Mouse (Mus musculus) ovary, postnatal 36 days (tissue): ENCODE measurements around the gene Cacna1h.

Experiments used
- DNase-seq: peaks from one replicate; pipeline ENCODE4 v3.0.0; 2022; ENCODE audit warnings: low spot score, mixed read lengths

Gene Cacna1h

DNA sequence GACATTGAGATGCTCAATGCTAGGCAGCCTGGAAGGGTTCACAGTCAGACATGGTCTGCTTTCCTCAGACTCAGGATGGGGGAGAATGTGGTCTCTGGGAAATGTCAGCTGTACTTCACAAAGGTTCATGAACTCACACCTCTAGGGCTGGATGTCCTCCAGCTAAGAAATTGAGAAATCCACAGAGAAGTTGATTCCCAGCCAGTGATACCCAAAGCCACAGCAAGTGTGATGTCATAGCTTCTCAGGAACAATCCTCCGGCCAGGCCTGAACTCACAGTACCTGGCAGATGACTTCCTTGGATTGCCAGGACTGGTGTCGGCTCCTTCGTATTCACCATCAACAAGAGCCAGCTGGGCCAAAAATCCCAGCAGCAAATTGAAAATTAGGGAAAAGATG is 12.3 kb upstream of the Cacna1h start:
- DNase-seq, result no peak

DNA sequence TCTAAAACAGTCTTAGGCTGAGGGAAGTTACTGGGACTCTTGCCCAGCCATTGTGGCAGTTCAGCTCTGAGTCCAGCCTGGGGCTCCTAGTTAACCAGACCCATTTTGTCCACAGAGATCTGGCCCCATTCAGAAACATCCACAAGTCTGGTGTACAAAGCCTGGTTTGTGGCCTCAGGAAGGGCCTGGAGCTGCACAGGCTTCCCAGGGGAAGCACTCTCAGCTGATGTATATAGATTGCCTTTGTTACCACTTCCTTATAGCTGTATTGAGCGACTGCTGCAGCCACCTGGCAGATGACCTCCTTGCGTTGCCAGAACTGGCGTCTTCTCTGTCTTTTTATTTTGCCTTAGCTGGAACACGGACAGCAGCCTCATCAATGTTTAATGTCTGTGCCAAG is 11.5 kb upstream of the Cacna1h start:
- no peak for DNase-seq

DNA sequence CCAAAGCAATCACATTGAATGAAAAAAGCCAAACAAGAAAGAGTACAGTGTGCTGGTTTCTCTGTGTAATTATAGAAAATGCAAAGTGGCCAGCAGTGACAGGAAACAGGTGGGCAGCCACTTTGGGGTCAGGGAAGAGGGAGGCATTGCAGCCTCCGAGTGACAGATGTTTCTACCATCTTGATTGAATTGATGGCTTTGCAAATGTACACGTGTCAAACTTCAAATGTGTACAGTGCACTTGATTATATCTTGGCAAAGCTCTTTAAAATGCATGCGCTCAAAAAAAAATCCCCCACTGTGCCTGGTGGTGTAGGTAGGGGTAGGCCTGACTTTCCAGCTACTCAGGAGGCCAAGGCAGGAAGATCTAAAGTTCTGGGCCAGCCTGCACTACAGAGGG is 9.3 kb upstream of the Cacna1h start:
- DNase-seq, result no peak

DNA sequence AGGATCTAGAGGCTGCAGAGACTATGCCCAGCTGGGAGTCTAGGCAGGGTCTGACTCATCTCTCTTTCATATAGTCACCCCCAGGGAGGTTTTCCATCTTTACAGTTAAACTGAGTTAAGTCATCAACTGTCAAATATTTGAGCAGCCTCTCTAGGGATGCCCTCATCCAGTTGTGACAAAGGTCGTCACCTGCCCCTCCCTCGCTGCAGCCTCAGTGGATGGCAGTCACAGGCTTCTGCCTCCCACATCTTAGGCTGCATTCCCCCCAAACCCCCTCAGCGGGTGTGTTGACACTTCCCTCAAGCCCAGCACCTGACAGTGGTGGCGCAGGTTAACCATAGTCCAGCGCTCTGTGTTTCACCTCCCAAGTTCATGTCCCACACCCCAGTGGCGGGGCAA is 7.8 kb upstream of the Cacna1h start:
- no peak for DNase-seq

DNA sequence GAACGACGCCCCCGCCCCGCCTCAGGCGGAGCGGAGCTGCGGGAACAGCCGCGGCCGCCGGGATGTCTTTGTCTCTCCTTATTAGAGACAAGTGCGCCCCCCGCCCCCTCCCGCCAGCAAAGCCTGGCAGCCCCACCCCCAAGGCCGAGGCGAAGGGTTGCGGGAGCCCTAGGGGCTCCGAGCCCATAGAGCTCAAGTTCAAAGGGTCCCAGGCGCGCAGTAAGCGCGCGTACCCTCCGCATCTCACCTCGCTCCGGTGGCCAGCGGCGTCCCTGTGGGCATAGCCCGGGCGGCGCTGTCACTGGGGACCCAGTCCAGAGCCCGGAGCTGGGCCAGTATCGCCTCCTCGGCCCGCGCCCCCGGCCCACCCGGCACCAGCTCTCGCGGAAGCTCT is 363 bp downstream of the Cacna1h start:
- no peak for DNase-seq

DNA sequence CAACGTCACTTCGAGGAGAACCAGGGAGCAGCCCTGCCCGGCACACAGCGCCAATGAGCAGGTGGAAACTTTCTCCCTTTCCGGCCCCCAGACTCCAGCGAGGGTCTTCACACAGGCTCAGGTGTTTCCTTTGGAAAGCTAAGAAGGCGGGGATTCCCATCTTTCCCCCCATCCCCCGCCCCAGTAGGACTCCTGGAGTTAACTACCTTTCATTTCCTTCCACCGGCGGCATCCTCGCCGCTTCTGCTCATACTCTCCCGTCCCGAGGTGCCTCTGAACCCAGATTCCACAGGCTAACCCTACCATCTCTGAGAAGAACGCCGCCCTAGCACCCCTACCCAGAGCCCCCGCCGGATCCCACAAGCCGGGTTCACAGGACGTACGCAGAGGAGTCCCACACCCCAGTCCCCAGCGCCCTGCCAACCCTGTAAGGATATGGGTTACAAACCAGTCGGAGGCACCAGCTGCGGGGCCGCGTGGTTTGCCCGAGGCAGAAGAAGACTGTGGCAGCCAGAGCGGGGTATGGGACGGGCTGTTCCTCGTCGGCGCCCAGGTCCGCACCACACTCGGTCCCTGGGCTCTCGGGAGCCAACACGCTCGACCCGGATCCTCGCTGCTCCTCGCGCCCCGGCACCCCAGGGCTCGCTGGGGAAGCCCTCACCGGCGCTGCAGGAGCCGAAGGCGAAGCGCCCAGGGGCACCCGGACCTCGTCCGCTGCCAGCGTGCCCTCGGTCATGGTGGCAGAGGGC is 976 bp downstream of the Cacna1h start:
- peak; percentile 30 for DNase-seq

DNA sequence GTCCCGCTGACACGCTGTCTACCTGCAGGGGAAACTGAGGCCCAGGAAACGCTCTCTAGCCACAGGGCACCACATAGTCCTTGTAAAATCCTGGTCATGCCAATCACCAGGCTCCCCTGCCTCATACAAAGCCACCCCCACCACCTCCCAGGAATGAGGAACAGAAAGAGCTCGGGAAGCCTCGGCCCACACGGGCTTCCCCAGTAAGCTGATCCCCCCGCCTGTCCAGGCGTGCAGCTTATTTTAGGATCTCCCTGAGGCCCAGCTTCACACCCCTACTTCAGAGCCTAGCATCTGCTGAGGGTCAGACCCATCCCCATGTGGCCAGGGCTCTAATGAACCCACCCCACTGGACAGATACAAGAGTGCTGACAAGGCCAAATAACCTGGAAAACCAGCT is 3.0 kb downstream of the Cacna1h start:
- no peak for DNase-seq

DNA sequence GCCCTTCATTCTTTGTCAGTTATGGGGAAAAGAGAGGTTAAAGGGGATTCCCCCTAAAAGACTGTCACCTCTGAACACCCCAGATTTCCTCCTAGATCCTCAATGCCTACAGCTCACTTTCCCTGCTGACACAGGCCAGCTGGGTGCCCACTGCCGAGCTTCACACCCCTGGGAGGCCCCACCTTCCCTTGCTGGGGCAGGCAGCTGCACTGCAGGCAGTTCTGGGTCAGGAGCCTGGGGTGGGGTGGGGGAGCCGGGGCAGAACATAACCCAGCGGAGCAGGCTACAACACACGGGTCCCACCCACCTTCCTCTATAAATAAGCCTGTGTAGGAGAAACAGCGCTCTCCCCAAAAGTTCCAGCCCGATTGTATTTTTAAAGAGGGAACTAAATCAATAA is 3.7 kb downstream of the Cacna1h start:
- no peak for DNase-seq

DNA sequence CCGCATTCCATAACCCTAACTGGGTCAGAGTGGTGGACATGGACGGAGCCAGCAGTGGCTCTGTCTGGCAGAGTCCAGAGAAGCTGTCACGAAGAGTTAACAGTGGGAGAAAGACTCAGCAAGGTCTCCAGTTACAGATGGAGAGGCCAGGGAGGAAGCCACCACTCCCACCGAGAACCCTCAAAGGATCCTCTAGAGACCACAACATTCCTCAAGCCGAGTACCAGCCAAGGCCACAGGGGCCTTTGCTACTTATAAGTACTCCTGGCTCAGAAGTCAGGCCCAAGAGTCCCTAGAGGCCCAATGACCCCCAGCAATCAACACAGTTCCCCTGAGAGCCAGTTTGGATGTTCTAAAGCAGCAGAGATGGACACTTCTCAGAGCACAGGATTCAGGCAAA is 4.3 kb downstream of the Cacna1h start:
- no peak for DNase-seq

DNA sequence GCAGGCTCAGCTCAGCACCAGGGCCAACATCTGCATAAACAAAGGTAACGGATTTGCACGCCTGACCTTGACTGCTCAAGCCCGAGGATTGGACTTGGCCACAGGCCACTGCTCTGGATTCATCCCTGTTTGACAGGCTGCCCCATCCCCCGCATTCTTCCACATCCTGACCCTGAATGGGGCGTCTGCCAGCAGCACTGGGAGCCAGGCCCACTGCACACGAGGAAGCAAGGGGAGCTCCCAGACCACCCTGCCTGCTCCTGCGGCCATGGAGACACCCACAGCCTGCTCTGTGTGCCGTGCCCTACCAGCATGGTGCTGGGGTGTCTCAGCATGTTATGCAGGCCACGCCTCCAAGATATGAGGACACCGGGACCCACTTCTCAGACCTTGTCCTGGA is 6.1 kb downstream of the Cacna1h start:
- peak; percentile 79 for DNase-seq

DNA sequence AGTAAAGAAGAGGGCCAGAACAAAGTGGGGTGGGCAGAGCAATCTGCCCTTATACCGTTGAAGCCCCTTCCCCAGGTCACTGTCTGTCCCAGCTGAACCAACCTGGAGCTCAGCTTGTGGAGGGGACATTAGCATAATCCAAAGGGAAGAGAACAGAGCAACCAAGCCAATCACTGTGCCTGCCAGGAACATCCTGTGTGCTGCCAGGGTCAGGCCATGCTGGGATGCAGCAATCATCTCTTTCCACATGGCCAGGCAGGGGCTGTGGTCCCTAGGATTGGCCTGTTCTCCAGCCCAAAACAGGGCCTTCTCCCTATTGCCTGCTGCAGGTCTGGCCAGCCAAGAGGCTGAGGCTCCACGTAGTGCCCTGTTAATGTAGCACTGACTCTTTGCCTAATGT is 7.6 kb downstream of the Cacna1h start:
- DNase-seq, result no peak

DNA sequence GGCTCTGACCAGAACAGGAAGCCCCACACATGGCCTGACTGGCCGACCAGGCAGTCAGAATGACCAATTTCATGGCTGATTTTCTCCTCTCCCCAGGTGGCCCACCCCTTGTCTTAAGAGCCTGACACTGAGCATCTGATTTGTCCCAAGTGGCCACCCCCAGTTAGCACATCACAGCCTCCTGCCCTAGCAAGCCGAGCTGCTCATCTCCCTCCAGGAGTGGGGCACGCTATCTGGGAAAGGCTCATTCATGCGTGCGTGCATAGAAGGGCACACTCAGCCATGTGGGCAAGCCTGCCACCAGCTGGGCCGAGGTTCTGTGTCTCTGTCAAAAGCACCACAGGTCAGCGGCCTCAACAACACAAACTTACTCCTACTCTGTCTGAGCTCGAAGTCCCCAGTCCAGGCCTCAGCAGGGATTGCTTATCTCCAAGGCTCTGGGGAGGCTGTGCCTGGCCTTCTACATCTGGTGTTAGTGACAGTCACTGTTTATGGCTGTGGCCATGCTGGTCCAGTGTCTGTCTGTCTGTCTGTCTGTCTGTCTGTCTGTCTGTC is 9.0 kb downstream of the Cacna1h start:
- DNase-seq, result no peak

DNA sequence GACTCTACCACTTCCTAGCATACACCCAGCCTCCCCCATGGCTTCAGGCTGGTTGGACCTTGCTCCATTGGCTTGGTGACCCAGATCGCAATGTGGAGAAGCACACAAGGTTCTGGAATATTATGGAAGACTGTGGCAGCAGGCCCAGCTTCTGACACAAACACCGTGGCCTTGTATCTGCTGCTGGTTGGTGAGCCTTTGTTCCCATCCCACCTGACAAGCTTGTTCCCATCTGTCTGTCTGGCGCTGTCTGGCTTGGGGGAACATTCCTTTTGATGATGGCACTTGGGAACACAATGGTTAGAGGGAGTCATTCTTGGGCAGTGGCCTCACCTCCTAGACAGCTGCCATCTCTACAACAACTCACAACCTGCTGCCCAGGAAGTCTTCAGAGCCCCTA is 12.6 kb downstream of the Cacna1h start:
- no peak for DNase-seq

DNA sequence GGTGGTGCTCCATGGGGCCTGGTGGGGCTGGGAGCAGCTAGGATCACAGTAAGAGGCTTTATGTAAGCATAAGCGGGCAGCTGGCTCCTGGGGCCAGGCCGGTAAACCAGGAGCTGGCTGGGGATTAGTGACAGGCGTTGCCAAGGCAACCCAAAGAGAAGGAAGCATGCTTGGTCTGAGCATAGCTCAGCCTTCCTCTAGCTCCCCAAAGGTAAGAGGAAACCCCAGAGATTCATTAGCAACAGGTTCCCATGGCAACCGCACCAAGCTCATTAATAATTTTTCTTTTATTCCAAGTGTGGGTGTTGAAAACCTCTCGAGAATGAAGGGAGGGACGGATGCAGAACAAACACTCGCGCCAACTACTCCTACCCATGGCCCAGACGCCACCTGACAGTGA is 14.7 kb downstream of the Cacna1h start:
- DNase-seq, result no peak

DNA sequence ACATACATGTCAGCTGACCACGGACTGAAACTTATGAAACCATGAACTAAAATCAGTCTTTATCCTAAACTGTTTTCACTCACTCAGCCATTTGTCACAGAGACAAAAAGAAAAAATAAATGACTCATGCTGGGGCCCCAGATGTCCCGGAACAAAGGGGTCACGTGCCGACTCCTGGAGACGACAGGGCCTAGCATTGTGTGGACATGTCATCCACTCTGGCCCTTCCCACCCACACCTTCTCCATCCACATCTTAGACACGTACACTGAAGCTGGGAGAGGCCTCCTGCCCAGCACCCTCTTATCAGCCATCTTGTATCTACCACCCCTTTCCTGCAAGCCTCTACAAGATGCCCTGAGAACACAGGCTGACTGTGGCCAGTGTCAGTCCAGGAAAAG is 15.6 kb downstream of the Cacna1h start:
- no peak for DNase-seq

DNA sequence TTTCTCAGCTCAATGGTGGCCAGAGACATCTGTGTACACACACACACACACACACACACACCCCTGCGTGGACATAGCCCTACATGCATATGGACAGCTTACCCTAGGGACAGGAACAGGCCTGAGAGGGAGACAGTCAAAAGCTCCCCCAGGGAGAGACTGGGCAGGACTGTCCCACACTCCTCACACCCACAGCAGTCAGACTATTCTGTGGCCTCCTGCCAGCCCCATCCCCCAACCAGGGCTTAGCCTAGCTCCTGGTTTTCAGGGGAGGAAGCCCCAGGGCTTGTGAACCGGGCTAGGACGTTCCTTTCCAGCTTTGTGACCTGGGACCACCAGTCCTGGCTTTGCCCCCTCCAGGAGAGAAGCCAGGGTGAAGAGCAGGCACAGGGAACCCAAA is 17.4 kb downstream of the Cacna1h start:
- no peak for DNase-seq

DNA sequence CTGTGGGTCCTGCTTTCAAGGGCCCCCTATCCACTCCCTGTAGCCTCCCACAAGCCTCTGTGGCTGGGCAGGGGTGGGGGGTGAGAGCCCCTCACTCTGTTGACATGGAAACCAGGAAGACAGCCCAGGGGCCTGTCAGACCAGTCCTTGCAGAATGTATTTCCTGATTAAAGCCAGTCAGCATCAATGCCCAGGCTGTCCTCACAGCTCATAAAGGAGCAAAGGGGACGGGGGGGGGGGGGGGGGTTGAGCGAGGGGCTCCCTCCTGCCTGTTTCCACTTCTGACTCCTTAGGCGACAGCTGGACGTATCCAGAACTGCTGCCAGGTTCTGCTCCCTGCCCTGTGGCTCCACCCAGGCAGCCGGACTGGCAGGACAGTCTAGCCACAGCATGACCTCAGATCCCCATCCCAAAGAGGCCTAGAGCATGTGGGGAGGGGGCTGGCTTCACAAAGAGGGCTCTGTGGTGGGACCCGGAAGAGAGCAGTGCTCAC is 18.1 kb downstream of the Cacna1h start:
- DNase-seq, result no peak

DNA sequence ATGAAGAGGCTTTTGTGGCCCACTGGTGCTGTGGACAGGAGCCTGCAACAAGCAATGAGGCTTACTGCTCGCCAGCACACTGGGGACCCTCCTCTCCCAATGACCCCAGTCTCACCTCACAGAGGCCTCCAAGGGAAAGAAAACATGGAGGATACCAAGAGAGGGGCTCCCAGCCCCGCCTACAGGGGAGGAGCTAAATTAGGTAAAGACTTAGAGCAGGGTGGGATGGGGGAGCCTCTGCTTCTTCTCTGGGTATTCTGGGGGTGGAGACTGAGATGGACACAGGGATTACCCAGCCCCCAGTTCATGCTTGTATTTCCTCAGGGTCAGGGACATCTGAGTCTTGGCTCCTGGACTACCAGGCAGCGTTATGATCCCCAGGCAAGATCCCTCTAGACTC is 18.7 kb downstream of the Cacna1h start:
- no peak for DNase-seq

DNA sequence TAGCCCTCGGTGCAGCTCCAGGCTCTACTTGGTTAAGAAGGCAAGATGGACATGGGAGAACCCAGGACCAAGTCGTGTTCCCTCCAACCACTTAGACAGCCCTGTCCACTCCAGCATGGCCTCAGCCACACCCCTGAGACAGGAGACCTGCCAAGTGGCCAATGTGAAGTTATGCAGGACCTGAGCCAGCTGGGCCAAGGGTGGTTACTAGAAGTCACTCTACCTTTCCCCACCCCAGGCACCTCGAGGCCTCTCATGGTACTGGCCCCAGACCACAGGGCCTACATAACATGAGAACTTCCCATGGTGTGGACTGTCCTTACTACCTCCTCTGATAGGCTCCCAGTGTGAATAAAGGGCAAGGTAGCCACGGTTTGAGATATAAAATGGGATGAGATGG is 19.4 kb downstream of the Cacna1h start:
- no peak for DNase-seq

DNA sequence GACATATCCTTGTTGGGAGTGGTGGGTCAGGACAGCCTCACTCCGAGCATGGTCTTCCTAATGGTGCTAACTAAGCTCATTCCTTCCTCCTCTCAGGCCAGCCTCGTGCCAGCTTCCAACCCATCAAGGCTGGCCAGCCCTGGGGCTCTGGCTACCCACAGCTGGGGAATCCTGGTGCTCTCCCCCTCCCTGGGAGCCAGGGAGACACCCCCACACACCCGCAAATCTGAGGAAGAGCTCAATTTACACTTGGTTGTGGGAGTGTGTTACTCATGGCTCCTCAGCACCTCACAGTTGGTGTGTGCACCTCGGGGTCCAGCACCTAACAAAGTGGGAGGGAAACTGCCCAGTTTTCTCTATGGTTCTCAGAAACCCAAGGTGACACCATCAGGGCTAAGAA is 22.3 kb downstream of the Cacna1h start:
- DNase-seq, result no peak

DNA sequence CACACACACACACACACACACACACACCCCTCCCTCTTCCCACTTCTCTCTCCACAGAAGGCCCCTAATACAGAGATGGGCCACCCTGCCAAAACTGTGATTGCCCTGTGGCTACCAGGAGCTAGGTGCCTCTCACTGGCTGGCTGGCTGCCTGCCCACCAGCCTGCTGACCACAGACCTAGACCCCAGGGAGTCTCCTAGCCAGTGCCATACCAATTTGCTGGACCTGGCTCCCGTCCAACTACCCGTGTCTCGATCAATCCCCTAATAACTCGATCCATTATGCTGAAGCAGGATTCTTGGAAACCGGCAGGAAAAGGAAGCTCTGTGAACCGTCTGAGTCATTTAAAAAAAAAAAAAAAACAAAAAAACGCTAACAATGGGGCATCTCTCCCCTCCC is 22.8 kb downstream of the Cacna1h start:
- no peak for DNase-seq

DNA sequence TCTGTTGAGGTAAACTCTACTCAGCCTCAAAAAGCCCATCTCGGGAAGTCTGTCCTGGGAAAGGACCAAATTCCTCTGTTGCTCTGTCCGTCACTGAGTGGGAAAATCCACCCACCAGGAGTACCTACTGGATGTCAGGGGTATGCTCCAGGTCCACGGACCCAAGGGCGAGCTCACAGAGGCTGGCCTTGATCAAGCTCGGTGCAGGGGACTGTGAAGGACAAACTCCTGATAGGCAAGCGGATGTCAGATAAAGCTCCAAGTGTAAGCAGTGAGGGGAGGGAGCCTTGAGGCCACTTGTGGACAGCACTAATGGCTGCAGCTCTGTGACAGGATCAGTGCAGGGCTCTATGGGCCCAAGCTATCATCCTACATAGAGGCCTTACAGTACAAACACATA is 23.4 kb downstream of the Cacna1h start:
- peak; percentile 39 for DNase-seq

DNA sequence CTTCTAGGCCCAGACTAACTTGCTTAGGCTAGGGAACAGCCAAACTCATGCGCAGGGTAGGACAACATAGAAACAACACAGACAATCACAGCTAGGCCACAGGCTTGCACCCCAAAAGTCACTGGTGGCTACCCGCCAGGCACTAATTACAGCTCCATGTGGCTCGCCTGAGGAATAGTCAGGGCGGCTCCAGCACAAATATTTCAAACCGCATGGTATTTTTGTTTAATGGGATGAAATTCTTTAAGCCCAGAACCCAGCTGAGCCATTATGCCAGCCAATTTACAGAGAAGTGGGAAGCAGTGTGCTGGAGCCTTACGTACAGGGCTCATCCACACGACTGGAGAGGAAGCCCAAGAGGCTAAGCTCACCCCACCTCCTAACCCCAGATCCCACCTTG is 24.0 kb downstream of the Cacna1h start:
- DNase-seq, result no peak

DNA sequence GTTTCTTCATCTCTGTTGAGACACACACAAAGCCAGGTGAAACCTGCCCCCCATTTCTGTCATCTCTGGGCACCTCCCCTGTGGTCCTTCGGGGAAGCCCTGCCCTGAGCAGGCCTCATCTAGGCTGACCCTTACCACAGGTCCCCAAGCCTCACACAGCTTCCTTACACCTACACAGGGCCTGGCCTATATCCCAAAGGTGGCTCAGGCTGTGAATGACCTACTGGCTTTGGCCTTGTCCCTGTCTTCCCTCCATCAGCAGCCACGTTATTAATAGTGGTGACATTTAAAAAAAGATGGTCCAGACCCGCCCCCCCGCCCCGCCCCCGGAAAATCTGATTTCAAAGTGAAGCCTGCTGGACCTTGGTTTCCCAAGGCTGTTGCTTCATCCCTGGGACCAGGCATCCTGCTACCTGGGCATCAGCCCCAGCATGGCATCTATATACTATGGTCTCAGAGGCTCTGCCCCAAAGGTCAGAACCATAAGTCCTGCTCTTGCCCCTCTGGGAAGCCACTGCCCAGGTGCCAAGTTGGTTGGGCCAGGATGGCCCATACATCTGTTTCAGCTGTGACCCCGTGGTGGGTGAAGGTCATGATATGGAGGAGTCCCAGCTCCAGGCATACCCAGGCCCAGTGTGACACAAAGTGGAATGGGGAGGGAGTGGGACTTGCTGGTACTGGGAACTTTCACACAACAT is 25.1 kb downstream of the Cacna1h start:
- DNase-seq, result no peak
